Mouse (Mus musculus) forebrain, embryonic 14.5 days (tissue): ENCODE results near the gene Brwd1. TPM values are rescaled to one million over a fixed set of nuclear protein-coding genes. Genes with fewer than 3 reads are reported as not detected.
"Not testable (repeated sequence)": the region's sequence is repeated elsewhere in the genome, so short reads cannot be mapped to it uniquely, and the experiment has no call there.

Source experiments
- ATAC-seq: fragments of 200-750 bp; cut with Nextera tagmentation; 2 replicates; pipeline ENCODE4 v1.8.0; 2017; ENCODE audit warnings: mild to moderate bottlenecking, moderate library complexity
- DNase-seq: peaks from one replicate; pipeline ENCODE4 v3.0.0-alpha.2; 2015; ENCODE audit warnings: low spot score
- H3K27ac ChIP-seq: fragments of 300-500 bp; sonication (generic); 2 replicates; pipeline ENCODE4 v1.5.1; 2014; ENCODE audit warnings: low read depth, mild to moderate bottlenecking, control low read depth, low read length, moderate library complexity
- H3K27me3 ChIP-seq: fragments of 300-500 bp; sonication (generic); replicated peaks from 2 replicates; pipeline ENCODE4 v1.6.1; 2014; ENCODE audit warnings: low read length, control low read depth, mixed read lengths; ENCODE audit not compliant: control insufficient read depth, insufficient read depth
- H3K36me3 ChIP-seq: fragments of 300-500 bp; sonication (generic); 2 replicates; pipeline ENCODE4 v1.6.1; 2014; ENCODE audit warnings: low read length, control low read depth; ENCODE audit not compliant: control insufficient read depth, insufficient read depth
- H3K4me1 ChIP-seq: fragments of 300-500 bp; sonication (generic); 2 replicates; pipeline ENCODE4 v1.6.1; 2014; ENCODE audit warnings: antibody characterized with exemption, low read length, control low read depth; ENCODE audit not compliant: control insufficient read depth, insufficient read depth
- H3K4me2 ChIP-seq: fragments of 300-500 bp; sonication (generic); 2 replicates; pipeline ENCODE4 v1.6.1; 2014; ENCODE audit warnings: mild to moderate bottlenecking, control low read depth, low read length
- H3K4me3 ChIP-seq: fragments of 300-500 bp; sonication (generic); 2 replicates; pipeline ENCODE4 v1.5.1; 2014; ENCODE audit warnings: low read depth, low read length, control low read depth
- H3K9ac ChIP-seq: fragments of 300-500 bp; sonication (generic); 2 replicates; pipeline ENCODE4 v1.6.1; 2014; ENCODE audit warnings: mild to moderate bottlenecking, low read length, control low read depth, moderate library complexity
- H3K9me3 ChIP-seq: fragments of 300-500 bp; sonication (generic); replicated peaks from 2 replicates; pipeline ENCODE4 v1.6.1; 2016; ENCODE audit warnings: low read length, control low read depth, mixed read lengths; ENCODE audit not compliant: control insufficient read depth
- WGBS: fragments of 180-500 bp; shearing (Covaris S2); extraction: QIAGEN DNeasy Blood & Tissue Kit; methylation state at CpG from one replicate; pipeline ENCODE4 v1.1.7; 2014; 5-methylcytosine and 5-hydroxymethylcytosine counted together
- polyA plus RNA-seq: library from polyadenylated mRNA; unstranded; fragments of >200 nt; fragmentation: Nextera tagmentation; extraction: Ambion mirVana; gene quantifications from 2 replicates; pipeline ENCODE4 v1.2.1, GENCODE M21; 2014

Gene Brwd1
- polyA plus RNA-seq, 1 experiment from 2014 or later, result 272 TPM

DNA sequence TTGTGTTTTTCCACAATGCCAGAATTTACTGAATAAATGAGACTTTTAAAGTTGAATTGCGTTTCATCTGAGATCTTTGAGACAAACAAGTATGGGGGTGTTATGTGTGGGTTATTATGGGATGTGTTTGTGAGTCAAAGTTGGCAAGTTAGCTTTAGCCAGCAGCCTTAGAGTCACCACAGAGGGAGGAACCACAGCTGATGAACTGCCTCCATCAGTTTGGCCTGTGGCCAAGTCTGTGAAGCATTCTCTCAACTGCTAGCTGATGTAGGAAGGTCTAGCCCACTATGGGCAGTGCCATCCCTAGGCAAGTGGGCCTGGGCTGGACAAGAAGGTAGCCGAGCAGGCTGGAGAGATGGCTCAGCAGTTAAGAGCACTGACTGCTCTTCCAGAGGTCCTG lies 111.5 kb downstream of the Brwd1 start:
- WGBS, result 88% methylated on average over 2 of the region's 2 CpGs
- peak; percentile 26 for DNase-seq
- Histone ChIP-seq H3K9me3 (no peaks in the 10 kb centered on the region), H3K27me3 (no peaks in the 10 kb centered on the region), H3K4me3 (no peak overlapping the region), H3K27ac (no peak overlapping the region), H3K4me2 (no peak overlapping the region), H3K4me1 (no peaks in the 10 kb centered on the region), H3K36me3 (no peaks in the 10 kb centered on the region), H3K9ac (no peak overlapping the region)
- no peak for ATAC-seq

DNA sequence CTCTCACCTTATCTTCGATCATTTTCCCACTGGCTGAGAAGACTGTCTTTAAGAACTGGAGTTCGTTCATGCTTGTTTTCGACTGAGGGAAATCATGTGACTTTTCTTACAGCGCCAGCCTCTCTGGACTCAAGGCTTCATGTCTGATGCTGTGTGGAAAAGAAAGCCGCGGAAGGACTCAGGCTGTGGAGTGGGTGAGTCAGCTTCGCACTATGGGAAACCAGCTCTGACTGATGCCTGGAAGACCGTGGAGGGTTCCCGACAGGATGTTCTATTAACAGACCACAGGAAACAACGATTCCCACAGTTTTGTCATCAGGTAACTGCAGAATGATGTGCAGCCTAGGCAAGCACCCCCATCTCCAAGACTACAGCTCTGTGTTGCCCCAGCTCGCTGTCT lies 114.9 kb downstream of the Brwd1 start:
- no peak overlapping the region for H3K4me3 ChIP-seq
- ATAC-seq (no peak), DNase-seq (no peak)
- H3K27ac ChIP-seq, result no peak overlapping the region
- WGBS, result 89% methylated on average over 11 of the region's 11 CpGs
- no peaks in the 10 kb centered on the region for H3K36me3 ChIP-seq
- no peak overlapping the region for H3K4me2 ChIP-seq
- H3K4me1 ChIP-seq, result no peaks in the 10 kb centered on the region
- H3K27me3 ChIP-seq, result no peaks in the 10 kb centered on the region
- H3K9me3 ChIP-seq, result no peaks in the 10 kb centered on the region
- H3K9ac ChIP-seq, result no peak overlapping the region

DNA sequence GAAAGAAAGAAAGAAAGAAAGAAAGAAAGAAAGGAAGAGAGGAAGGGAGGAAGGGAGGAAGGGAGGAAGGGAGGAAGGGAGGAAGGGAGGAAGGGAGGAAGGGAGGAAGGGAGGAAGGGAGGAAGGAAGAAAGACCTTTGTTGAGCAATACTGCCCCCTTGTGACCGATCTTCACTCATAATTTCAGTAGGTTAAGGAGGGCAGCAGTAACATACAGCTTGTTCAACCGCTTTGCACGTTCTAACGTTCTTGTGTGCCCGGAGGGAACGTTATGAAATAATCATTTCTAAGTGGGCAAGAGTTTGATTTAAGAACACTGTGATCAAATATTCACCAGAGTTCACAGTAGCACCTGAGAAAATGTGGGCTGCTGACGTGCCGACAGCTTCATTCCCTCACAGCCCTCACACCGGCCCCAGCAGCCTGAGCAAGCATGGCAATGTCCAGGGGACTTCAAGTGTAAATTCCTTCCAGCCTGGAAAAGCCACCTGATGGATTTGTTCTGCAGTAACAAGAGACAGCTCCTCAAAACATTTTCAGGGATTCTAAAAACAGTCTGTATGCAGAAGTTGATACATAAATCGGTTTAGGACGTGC lies 117.8 kb downstream of the Brwd1 start:
- H3K27ac ChIP-seq, result no peak overlapping the region
- no peaks in the 10 kb centered on the region for H3K4me1 ChIP-seq
- H3K27me3 ChIP-seq, result no peaks in the 10 kb centered on the region
- no peak overlapping the region for H3K4me3 ChIP-seq
- 59% methylated on average over 11 of the region's 11 CpGs for WGBS
- no peak overlapping the region for H3K9ac ChIP-seq
- H3K36me3 ChIP-seq, result no peaks in the 10 kb centered on the region
- DNase-seq (peak; percentile 69), ATAC-seq (no peak)
- no peak overlapping the region for H3K4me2 ChIP-seq
- H3K9me3 ChIP-seq, result no peaks in the 10 kb centered on the region

DNA sequence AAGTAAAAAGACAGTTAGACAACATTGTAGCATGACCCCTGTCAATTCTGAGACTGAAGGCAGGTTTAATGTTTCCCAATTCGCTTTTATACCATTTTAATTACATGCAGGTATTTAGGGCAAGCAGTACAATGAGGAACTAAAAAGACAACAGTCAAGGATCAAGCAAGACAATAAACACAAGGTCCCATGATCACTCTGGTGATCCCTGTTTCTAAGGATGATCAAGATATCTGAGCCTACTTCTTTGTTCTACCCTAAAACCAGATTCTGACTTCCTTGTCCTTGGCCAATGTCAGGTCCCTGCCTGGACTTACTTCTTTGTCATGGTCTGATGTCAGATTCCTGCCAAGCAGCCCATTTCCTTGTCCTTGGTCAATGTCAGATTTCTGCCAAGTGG lies 120.8 kb downstream of the Brwd1 start:
- not testable (repeated sequence) for H3K4me2 ChIP-seq, H3K27me3 ChIP-seq, H3K4me3 ChIP-seq, H3K9ac ChIP-seq, H3K4me1 ChIP-seq, H3K27ac ChIP-seq, H3K36me3 ChIP-seq, DNase-seq, H3K9me3 ChIP-seq, ATAC-seq
- WGBS, result 62% methylated on average over 1 of the region's 1 CpGs

DNA sequence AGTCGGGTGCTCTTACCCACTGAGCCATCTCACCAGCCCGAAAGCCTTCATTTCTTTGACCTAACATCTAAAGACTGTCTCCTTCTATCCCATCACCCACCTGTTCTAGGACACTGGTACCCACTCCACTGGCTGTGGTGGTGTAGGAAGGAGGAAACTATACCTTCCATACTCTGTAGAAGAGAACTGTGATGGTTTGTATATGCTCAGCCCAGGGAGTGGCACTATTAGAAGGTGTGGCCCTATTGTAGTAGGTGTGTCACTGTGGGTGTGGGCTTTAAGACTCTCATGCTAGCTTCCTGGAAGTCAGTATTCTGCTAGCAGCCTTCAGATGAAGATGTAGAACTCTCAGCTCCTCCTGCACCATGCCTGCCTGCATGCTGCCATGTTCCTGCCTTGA lies 121.6 kb downstream of the Brwd1 start:
- H3K4me2 ChIP-seq, H3K9ac ChIP-seq, H3K9me3 ChIP-seq, H3K27ac ChIP-seq, DNase-seq, H3K36me3 ChIP-seq, H3K27me3 ChIP-seq, H3K4me3 ChIP-seq, H3K4me1 ChIP-seq, ATAC-seq: not testable (repeated sequence)
- 94% methylated on average over 2 of the region's 2 CpGs for whole genome bisulfite sequencing

DNA sequence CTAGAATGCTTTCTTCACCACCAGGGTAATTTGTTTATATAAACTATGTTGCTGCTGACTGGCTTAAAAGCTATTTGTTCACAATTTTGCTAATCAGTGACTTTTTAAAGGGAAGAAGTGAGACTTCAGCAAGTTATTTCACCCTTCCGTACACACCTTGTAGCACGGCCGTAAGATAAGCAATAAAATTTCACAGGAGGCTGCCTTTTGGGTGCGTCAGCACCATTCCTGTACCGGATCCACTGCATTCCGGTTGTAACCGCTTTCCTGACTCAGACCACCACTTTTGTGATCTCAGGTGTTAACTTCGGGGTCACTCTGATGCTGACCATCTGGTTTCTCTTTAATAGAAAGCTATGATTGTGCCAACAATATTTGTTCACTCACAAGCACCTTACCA lies 124.2 kb downstream of the Brwd1 start:
- 94% methylated on average over 8 of the region's 8 CpGs for WGBS
- ATAC-seq (no peak), DNase-seq (no peak)
- Histone ChIP-seq H3K9ac (no peak overlapping the region), H3K4me2 (no peak overlapping the region), H3K4me1 (no peaks in the 10 kb centered on the region), H3K4me3 (no peak overlapping the region), H3K27ac (no peak overlapping the region), H3K27me3 (no peaks in the 10 kb centered on the region), H3K36me3 (no peaks in the 10 kb centered on the region), H3K9me3 (no peaks in the 10 kb centered on the region)

DNA sequence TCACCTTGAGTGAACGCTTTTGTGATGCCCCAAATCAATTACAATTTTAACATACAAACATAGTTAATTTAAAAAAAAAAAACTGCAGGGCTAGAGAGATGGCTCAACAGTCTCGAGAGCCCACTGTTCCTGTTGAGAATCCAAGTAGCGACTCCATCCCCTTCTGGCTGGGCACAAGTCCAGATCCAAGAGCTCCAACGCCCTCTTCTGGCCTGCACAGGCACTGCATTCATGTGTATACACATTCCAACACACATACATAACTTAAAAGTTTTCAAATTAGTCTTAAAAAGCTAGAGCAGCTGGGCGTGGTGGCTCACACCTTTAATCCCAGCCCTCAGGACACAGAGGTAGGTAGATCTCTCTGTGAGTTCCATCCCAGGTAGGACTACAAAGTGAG lies 125.7 kb downstream of the Brwd1 start:
- Histone ChIP-seq H3K9me3 (no peaks in the 10 kb centered on the region), H3K4me1 (no peaks in the 10 kb centered on the region), H3K27me3 (no peaks in the 10 kb centered on the region), H3K27ac (no peak overlapping the region), H3K4me2 (no peak overlapping the region), H3K36me3 (no peaks in the 10 kb centered on the region), H3K9ac (no peak overlapping the region), H3K4me3 (no peak overlapping the region)
- ATAC-seq, result no peak
- no peak for DNase-seq
- WGBS, result 57% methylated on average over 5 of the region's 5 CpGs

DNA sequence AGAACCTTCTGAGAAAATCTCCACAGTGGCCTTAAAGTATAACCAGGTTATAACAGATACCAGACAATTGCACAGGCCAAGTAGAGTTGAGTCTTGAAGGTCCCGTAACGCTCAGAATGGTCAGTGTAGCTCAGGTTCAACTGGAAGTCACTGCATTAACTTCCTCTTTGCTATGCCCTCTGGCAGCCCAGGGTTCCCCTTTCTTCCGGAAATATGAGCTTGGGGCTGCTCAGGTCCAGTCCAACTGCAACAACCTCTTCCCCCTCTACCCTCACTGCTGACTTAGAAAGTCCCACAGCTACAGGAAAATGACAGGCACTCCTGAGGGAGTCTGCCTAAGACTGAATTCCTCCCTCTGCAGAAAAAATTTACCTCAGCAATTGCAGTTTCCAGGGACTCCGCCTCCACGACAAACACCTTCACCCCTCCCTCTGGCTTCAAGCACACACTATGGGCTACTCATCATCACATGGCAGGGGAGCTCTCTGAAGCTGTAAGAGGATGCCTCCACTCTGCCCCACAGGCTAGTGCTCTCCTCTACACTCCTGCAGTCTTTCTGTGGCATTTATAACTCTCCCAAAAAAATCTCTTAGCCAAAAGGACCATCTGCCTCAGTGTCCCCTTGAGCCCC lies 126.5 kb downstream of the Brwd1 start:
- Histone ChIP-seq H3K27me3 (no peaks in the 10 kb centered on the region), H3K36me3 (no peaks in the 10 kb centered on the region), H3K4me2 (no peak overlapping the region), H3K9me3 (no peaks in the 10 kb centered on the region), H3K27ac (no peak overlapping the region), H3K4me3 (no peak overlapping the region), H3K4me1 (no peaks in the 10 kb centered on the region), H3K9ac (no peak overlapping the region)
- DNase-seq (no peak), ATAC-seq (no peak)
- WGBS, result 88% methylated on average over 5 of the region's 5 CpGs

DNA sequence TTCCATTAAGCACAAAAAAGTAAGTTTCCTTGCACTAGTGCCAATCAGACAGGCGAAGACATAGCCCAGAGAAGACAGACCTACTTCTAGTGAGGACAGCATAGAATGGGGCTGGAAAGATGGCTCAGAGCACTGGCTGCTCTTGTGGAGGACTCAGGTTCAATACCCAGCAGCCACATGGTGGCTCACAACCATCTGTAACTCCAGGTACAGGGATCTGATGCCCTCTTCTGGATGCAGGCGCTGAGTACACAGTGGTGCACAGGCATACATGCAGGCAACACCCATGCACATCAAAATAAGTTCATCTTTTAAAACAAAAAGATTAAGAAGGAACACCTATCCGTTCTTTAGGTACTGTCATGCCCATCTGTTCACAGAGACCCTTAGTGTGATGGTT lies 128.0 kb downstream of the Brwd1 start:
- Histone ChIP-seq H3K4me3 (no peak overlapping the region), H3K27ac (no peak overlapping the region), H3K9me3 (no peaks in the 10 kb centered on the region), H3K9ac (no peak overlapping the region), H3K4me1 (no peaks in the 10 kb centered on the region), H3K27me3 (no peaks in the 10 kb centered on the region), H3K4me2 (no peak overlapping the region), H3K36me3 (no peaks in the 10 kb centered on the region)
- DNase-seq (no peak), ATAC-seq (no peak)
- WGBS, result 86% methylated on average over 3 of the region's 3 CpGs
